Mouse (Mus musculus) heart, embryonic 12.5 days (tissue): ENCODE data around the gene Limch1. TPM values are rescaled to one million over a fixed set of nuclear protein-coding genes. Genes with fewer than 3 reads are reported as not detected.

Source experiments
- ATAC-seq: fragments of 200-750 bp; cut with Nextera tagmentation; 2 replicates; pipeline ENCODE4 v1.8.0; 2017; ENCODE audit warnings: moderate TSS enrichment, moderate library complexity; ENCODE audit not compliant: insufficient number of reproducible peaks, low FRiP score
- H3K27ac ChIP-seq: fragments of 300-500 bp; sonication (generic); 2 replicates; pipeline ENCODE4 v1.5.1; 2016; ENCODE audit warnings: mild to moderate bottlenecking, moderate library complexity; ENCODE audit not compliant: poor library complexity, severe bottlenecking
- H3K27me3 ChIP-seq: fragments of 300-500 bp; sonication (generic); replicated peaks from 2 replicates; pipeline ENCODE4 v1.6.1; 2016; ENCODE audit warnings: mild to moderate bottlenecking, moderate library complexity
- H3K36me3 ChIP-seq: fragments of 300-500 bp; sonication (generic); 2 replicates; pipeline ENCODE4 v1.6.1; 2016; ENCODE audit warnings: mild to moderate bottlenecking, moderate library complexity
- H3K4me1 ChIP-seq: fragments of 300-500 bp; sonication (generic); replicated peaks from 2 replicates; pipeline ENCODE4 v1.6.1; 2016; ENCODE audit warnings: mild to moderate bottlenecking
- H3K4me2 ChIP-seq: fragments of 300-500 bp; sonication (generic); 2 replicates; pipeline ENCODE4 v1.6.1; 2016; ENCODE audit warnings: mild to moderate bottlenecking, moderate library complexity
- H3K4me3 ChIP-seq: fragments of 300-500 bp; sonication (generic); 2 replicates; pipeline ENCODE4 v1.5.1; 2016; ENCODE audit warnings: mild to moderate bottlenecking
- H3K9ac ChIP-seq: fragments of 300-500 bp; sonication (generic); 2 replicates; pipeline ENCODE4 v1.6.1; 2016; ENCODE audit warnings: mild to moderate bottlenecking, moderate library complexity
- H3K9me3 ChIP-seq: fragments of 300-500 bp; sonication (generic); replicated peaks from 2 replicates; pipeline ENCODE4 v1.6.1; 2016; ENCODE audit warnings: mild to moderate bottlenecking, moderate library complexity
- WGBS: fragments of 180-500 bp; shearing (Covaris S2); methylation state at CpG from one replicate; pipeline ENCODE4 v1.1.7; 2016; 5-methylcytosine and 5-hydroxymethylcytosine counted together
- polyA plus RNA-seq: library from polyadenylated mRNA; unstranded; fragments of >200 nt; fragmentation: Nextera tagmentation; extraction: Ambion mirVana; gene quantifications from 2 replicates; pipeline ENCODE4 v1.2.1, GENCODE M21; 2016

Limch1 gene
- polyA plus RNA-seq, 1 experiment from 2014 or later = 25.0 TPM

DNA sequence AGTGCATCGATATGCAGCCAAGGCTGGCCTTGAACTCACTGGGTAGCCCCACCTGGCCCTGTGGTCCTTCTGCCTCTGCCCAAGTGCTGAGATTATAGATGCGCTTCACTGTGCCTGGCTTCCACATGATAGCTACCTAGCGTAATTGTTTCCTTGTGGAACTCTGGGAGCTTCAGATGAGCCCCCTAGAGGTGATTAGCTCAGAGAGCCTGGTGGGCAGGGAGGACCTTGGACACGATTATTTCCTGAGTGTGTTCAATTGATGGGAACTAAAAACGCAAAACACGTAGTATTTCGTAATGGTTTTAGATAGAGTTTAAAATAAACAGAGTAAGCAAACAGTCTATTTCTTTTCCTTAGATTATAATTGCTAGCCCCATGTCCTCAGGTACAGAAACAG, 287.0 kb downstream of the Limch1 start:
- no peak overlapping the region for H3K4me2 ChIP-seq
- no peaks in the 10 kb centered on the region for H3K9me3 ChIP-seq
- WGBS = 78% methylated on average over 7 of the region's 7 CpGs
- H3K27ac ChIP-seq = no peak overlapping the region
- no peaks in the 10 kb centered on the region for H3K4me1 ChIP-seq
- no peak for ATAC-seq
- H3K36me3 ChIP-seq = peaks cover 12% of the 10 kb centered on the region
- peaks cover 31% of the 10 kb centered on the region for H3K27me3 ChIP-seq
- no peak overlapping the region for H3K9ac ChIP-seq
- H3K4me3 ChIP-seq = no peak overlapping the region

DNA sequence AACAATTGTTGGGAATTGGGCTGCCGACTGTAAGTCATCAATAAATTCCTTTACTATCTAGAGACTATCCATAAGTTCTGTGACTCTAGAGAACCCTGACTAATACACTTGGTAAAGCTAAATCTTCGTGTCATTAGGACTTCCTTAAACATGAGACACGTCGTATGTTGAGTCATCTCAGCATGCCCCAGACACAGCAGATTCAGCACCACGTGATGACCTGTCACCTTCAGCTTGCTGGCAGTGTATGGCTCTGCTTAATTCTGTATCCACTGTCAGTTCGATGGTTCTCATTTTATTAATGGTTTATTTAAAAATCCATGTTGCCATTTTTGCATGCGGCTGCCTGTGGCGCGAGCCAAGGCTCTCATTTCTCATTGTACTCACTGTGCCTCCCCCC, 298.3 kb downstream of the Limch1 start:
- Histone ChIP-seq H3K9me3 (no peaks in the 10 kb centered on the region), H3K4me1 (no peaks in the 10 kb centered on the region), H3K9ac (no peak overlapping the region), H3K27me3 (peaks cover 13% of the 10 kb centered on the region; the same call in 1 of the 2 replicates), H3K27ac (no peak overlapping the region), H3K4me2 (no peak overlapping the region), H3K36me3 (no peaks in the 10 kb centered on the region; the same call in 1 of the 2 replicates), H3K4me3 (no peak overlapping the region)
- 78% methylated on average over 9 of the region's 9 CpGs for WGBS
- ATAC-seq = no peak

DNA sequence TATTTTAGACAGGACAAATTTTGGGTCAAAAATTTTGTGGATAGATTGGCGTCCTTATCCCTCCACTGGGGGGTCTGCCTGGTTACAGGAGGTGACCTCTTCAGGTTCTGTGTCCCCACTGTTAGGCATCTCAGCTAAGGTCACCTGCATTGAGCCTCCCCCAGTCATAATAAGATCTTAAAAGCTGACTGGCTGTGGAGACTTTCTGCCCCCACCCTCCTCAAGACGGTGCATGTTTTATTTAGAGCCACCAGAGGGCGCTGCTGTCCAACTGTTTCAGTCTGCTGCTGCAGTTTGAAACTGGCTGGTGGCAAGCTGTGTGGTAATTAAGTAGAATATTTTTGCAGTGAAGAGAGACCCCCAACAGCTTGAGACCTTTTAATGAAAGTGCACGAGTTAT, 302.4 kb downstream of the Limch1 start:
- no peaks in the 10 kb centered on the region; the same call in 1 of the 2 replicates for H3K36me3 ChIP-seq
- no peak for ATAC-seq
- no peak overlapping the region for H3K4me3 ChIP-seq
- H3K4me1 ChIP-seq = no peaks in the 10 kb centered on the region
- H3K9me3 ChIP-seq = no peaks in the 10 kb centered on the region
- no peak overlapping the region for H3K9ac ChIP-seq
- H3K4me2 ChIP-seq = no peak overlapping the region
- WGBS = 13% methylated on average over 4 of the region's 4 CpGs
- H3K27me3 ChIP-seq = peaks cover 27% of the 10 kb centered on the region; the same call in 1 of the 2 replicates
- no peak overlapping the region for H3K27ac ChIP-seq

DNA sequence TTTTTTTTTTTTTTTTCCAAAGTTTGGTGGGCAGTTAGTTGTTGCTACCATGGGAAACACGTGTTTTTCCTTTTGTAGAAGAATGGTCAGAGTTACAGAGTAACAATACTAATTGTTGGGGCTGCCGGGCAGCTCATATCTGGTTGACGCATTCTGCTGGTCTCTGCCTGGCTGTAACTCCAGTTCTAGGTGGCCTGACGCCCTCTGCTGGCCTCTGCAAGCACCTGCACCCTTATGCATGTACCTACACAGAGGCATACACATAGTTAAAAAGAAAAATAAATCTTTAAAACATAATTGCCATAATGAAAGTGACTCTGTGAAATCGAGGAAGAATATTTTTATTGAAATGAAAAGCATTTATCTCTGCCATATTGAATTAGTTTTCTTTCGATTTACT, 312.2 kb downstream of the Limch1 start:
- Histone ChIP-seq H3K27ac (no peak overlapping the region), H3K27me3 (peaks cover 15% of the 10 kb centered on the region; the same call in 1 of the 2 replicates), H3K4me2 (no peak overlapping the region), H3K4me1 (no peaks in the 10 kb centered on the region), H3K9me3 (0 out of 2 replicates have a peak, but pooled peaks cover 2% of the 10 kb centered on the region), H3K4me3 (no peak overlapping the region), H3K36me3 (peaks cover 4% of the 10 kb centered on the region; the same call in 1 of the 2 replicates), H3K9ac (no peak overlapping the region)
- no peak for ATAC-seq
- WGBS = 80% methylated on average over 6 of the region's 6 CpGs

DNA sequence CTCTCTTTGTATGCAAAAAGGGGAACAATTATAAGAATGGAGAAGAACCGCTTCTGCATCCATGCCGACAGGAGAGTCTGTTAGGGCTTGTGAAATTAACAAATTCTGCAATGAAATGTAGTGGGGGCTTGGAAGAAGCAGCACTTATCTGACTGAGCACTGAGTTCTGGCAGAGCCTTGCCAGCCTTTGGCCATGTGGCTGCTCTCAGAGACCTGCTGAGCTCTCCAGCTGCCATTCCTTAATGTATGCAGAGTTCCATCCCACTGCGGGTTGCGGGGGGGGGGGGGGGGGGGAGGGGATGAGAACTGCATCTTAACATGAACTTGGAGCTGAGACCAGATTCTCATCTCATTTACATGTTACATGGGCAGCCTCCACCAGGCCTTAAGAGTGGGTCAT, 314.9 kb downstream of the Limch1 start:
- ATAC-seq = no peak
- H3K27me3 ChIP-seq = peaks cover 7% of the 10 kb centered on the region; the same call in 1 of the 2 replicates
- H3K4me1 ChIP-seq = no peaks in the 10 kb centered on the region
- no peak overlapping the region for H3K9ac ChIP-seq
- no peak overlapping the region for H3K4me2 ChIP-seq
- 0 out of 2 replicates have a peak, but pooled peaks cover 2% of the 10 kb centered on the region for H3K9me3 ChIP-seq
- 38% methylated on average over 4 of the region's 4 CpGs for WGBS
- peaks cover under 1% of the 10 kb centered on the region; the same call in 1 of the 2 replicates for H3K36me3 ChIP-seq
- no peak overlapping the region for H3K27ac ChIP-seq
- no peak overlapping the region for H3K4me3 ChIP-seq

DNA sequence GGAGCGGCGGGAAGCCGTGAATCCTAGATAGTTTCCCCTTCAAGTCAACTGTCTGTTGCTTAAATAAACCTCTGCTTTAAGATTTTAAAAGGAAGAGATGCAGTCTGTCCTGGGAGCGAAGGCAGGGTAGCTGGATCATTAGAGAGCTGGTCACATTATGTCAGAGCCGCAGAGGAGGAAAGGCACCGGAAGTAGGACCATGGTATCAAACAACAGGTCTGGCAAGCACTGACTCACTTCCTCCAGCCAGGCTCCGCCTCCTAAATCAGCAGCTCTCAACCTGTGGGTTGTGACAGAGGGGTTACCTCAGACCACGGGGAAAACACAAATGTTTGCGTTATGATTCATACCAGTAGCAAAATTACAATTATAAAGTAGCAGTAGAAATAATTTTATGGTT, 318.0 kb downstream of the Limch1 start:
- Histone ChIP-seq H3K4me2 (no peak overlapping the region), H3K4me1 (no peaks in the 10 kb centered on the region), H3K27me3 (no peaks in the 10 kb centered on the region), H3K27ac (no peak overlapping the region), H3K9ac (no peak overlapping the region), H3K4me3 (no peak overlapping the region), H3K9me3 (no peaks in the 10 kb centered on the region), H3K36me3 (no peaks in the 10 kb centered on the region)
- no peak for ATAC-seq
- whole genome bisulfite sequencing = 70% methylated on average over 9 of the region's 9 CpGs

DNA sequence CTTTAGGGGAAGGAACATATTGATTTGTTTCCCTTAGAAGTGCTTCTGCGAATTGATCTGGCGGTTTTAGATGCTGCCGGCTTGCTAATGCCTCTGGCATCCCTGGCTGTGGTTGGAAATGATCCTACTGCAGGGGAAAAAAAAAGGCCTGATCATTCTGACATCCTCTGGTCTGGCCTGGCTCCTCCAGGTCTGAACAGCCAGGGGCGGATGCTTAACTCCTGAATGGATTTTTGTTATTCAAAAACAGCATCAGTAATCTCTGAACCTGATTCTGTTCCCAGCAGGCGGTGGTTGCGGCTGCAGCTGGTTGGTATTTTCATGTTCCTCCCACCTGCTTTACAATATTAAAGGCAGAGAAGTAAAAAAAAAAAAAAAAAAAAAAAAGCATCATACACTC, 337.5 kb downstream of the Limch1 start:
- no peak overlapping the region for H3K4me3 ChIP-seq
- H3K9me3 ChIP-seq = peaks cover 8% of the 10 kb centered on the region; the same call in 1 of the 2 replicates
- H3K4me2 ChIP-seq = no peak overlapping the region
- H3K36me3 ChIP-seq = no peaks in the 10 kb centered on the region
- H3K4me1 ChIP-seq = no peaks in the 10 kb centered on the region
- no peak overlapping the region for H3K27ac ChIP-seq
- H3K9ac ChIP-seq = no peak overlapping the region
- ATAC-seq = no peak
- 42% methylated on average over 6 of the region's 6 CpGs for WGBS
- H3K27me3 ChIP-seq = peaks cover 55% of the 10 kb centered on the region

DNA sequence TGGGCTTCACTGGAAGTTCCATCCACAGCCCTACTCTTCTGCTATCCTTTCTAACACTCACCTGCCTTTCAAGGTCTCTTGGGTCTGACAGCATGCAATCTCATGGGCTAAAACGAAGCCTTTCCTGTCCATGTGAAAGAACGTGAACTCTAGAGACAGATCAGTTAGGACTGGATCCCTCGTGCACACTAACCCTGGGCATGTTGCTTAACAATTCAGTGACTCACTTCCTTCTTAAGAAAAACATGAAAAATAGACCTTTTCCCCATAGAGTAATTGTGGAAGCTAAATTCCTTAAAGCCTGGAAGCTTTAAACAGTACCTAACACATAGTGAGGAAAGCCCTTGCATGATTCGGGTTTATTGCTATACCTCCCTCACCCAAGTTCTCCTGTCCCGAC, 345.2 kb downstream of the Limch1 start:
- Histone ChIP-seq H3K9me3 (no peaks in the 10 kb centered on the region), H3K4me1 (peaks cover 6% of the 10 kb centered on the region; the same call in 1 of the 2 replicates), H3K27me3 (peaks cover 73% of the 10 kb centered on the region), H3K27ac (no peak overlapping the region), H3K4me2 (no peak overlapping the region), H3K9ac (no peak overlapping the region), H3K4me3 (no peak overlapping the region), H3K36me3 (no peaks in the 10 kb centered on the region)
- no peak for ATAC-seq
- WGBS = 59% methylated on average over 5 of the region's 5 CpGs

DNA sequence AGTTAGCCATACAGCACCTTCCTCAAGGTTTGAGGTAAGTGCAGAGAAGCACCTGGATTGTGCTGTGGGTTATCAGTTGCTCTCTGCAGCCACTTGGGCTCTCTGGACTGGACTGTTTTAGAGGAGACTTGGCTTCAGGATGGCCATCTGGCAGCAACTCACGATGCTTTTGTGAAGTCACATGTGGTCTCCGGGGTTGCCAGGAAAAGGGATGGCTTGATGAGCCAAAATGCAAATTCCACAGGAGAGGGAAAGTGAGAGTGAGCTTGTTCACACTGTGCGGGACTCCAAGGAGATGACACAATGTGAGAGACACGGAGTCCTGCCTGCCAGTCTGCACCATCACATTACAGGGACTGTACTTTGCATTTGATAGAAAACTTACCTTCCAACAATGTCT, 346.1 kb downstream of the Limch1 start:
- 14% methylated on average over 4 of the region's 4 CpGs for WGBS
- Histone ChIP-seq H3K36me3 (no peaks in the 10 kb centered on the region), H3K4me2 (no peak overlapping the region)

DNA sequence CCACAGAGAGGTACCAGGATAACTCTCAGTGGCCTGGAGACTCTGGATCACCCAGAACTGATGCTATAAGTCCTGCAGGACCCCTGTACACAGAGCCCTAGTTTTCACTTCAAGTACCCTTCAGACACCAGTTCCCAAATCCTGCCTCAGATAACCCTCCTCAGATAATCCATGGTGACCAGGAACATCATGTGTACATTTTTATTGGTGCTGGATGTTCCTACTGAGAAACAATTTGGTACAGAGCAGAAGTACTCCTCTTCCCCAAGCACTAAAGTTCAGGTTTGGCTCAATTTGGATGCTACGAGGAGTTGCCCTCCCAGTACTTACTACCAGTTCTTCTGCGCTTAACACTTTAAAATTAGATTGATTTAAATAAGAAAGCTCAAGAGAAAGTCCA, 348.4 kb downstream of the Limch1 start:
- H3K4me2 ChIP-seq = no peak overlapping the region
- H3K4me3 ChIP-seq = no peak overlapping the region
- H3K4me1 ChIP-seq = peaks cover 11% of the 10 kb centered on the region
- peaks cover 88% of the 10 kb centered on the region for H3K27me3 ChIP-seq
- H3K9ac ChIP-seq = no peak overlapping the region
- no peaks in the 10 kb centered on the region for H3K9me3 ChIP-seq
- H3K36me3 ChIP-seq = no peaks in the 10 kb centered on the region
- H3K27ac ChIP-seq = no peak overlapping the region
- 18% methylated on average over 2 of the region's 2 CpGs for WGBS
- ATAC-seq = no peak

More for the DNA sequence above, 346.1 kb downstream of the Limch1 start:
- H3K9ac ChIP-seq = no peak overlapping the region
- no peak overlapping the region for H3K27ac ChIP-seq
- H3K4me1 ChIP-seq = peaks cover 11% of the 10 kb centered on the region
- ATAC-seq = no peak
- H3K9me3 ChIP-seq = no peaks in the 10 kb centered on the region
- no peak overlapping the region for H3K4me3 ChIP-seq
- H3K27me3 ChIP-seq = peaks cover 80% of the 10 kb centered on the region

DNA sequence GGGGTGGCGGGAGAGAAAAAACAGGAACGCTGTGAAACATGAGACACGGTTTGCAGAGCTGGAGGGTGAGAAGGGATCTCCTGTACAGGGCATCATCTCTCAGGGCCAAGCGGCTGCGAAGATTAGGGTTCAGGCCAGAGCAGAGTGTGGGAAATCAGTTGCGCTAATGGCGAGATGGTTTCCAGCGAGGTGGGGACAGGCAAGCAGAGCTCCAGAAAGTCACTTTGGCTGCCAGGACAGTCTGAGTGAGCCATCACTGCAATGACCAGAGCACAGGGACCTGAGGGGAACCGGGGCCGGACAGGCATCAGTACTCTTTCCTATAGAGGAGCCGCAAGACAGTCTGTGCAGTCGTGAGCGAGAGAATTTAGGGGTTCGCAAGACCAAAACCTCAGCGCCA, 349.5 kb downstream of the Limch1 start:
- Histone ChIP-seq H3K4me3 (peak overlapping the region; percentile 16; the same call in 1 of the 2 replicates), H3K9ac (no peak overlapping the region), H3K9me3 (no peaks in the 10 kb centered on the region), H3K4me1 (peaks cover 11% of the 10 kb centered on the region), H3K27me3 (peaks cover 91% of the 10 kb centered on the region), H3K27ac (no peak overlapping the region), H3K4me2 (no peak overlapping the region), H3K36me3 (no peaks in the 10 kb centered on the region)
- WGBS = 1% methylated on average over 15 of the region's 15 CpGs
- ATAC-seq = no peak
